Mouse (Mus musculus): Measurements from ENCODE around the gene BC024978.
A peak's percentile ranks its signal among the peaks of the same experiment; 100 is the strongest.

BC024978 gene

GRCm38 (mm10) chr7:27195681-27196611 lies at the start of gene BC024978, which contains the start of gene Snrpa:
Gene BC024978 (plus strand): TSS chr7:27195781.
Gene Snrpa (minus strand): TSS chr7:27196271.
- peak; percentile 94 for DNase-seq

DNA sequence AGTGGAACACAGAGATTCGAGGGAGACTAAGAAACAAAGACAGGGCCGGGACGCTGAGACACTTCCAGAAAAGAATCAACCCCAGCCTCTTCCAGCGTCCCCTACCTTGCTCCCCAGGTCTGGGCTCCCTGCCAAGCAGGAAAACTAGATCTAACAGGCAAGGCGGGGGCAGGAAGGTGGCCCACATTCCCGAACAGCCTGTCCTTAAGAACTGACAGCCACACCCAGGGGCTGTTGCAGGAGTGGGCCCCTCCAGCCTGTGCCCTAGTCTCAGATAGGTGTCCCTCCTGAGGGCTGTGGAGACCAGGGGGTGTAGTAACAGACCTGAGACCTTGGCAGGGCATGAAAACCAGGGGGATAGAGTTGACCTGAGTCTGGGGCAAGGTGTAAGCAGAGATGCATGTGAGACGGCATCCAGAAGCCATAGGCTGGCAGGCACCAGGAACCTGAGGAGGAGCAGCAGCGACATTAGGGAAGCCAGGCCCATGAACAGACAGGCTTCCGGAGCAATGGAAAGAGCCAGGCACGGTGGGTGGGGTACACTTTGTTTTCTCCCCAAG lies 42.3 kb upstream of the BC024978 start, which contains the start of gene Cyp2t4:
TSS of gene Cyp2t4 (plus strand) at position 510 of the 560 bp plus-strand sequence.
- peak; percentile 30 for DNase-seq

GRCm38 (mm10) chr7:27156005-27156404 lies 39.6 kb upstream of the BC024978 start:
- DNase-seq = no peak

DNA sequence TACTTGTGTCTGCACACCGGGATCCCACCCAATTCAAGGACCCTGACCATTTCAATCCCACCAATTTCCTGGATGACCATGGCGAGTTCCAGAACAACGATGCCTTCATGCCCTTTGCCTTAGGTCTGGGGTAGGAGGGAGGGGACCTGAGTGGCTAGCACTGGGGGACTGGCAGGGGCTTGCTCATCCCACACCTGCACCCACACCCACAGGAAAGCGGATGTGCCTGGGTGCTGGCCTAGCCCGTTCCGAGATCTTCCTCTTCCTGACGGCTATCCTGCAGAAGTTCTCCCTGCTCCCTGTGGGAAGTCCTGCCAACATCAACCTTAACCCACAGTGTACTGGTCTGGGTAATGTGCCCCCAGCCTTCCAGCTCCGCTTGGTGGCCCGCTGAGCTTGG lies 37.4 kb upstream of the BC024978 start:
- DNase-seq = no peak

GRCm38 (mm10) chr7:27159256-27159655 lies 36.3 kb upstream of the BC024978 start:
- no peak for DNase-seq

- peak; percentile 88 for DNase-seq
Observed at GRCm38 (mm10) chr7:27159882-27160281, 35.7 kb upstream of the BC024978 start.

- no peak for DNase-seq
Observed at GRCm38 (mm10) chr7:27160921-27161320, 34.7 kb upstream of the BC024978 start.

GRCm38 (mm10) chr7:27161744-27162143 lies 33.8 kb upstream of the BC024978 start:
- no peak for DNase-seq

- DNase-seq = no peak
Observed at GRCm38 (mm10) chr7:27162780-27163449, 32.7 kb upstream of the BC024978 start.

DNA sequence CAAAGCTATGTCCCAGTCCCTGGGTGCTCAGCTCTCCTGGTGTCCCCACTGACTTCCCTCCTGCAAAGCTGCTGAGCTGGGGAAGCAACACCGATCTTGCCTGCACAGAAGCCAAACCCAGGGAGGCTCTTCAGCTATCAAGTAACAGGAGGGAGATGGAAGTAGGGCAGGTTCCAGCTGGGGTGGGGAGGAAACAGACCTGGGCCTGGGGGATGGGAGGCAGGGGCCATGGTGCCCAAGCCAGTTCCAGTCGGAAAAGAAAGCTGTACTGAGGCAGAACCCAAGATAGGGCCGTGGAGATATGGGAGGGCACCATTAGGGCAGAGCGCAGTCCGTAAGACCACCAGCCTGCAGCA lies 32.2 kb upstream of the BC024978 start:
- DNase-seq = no peak

DNA sequence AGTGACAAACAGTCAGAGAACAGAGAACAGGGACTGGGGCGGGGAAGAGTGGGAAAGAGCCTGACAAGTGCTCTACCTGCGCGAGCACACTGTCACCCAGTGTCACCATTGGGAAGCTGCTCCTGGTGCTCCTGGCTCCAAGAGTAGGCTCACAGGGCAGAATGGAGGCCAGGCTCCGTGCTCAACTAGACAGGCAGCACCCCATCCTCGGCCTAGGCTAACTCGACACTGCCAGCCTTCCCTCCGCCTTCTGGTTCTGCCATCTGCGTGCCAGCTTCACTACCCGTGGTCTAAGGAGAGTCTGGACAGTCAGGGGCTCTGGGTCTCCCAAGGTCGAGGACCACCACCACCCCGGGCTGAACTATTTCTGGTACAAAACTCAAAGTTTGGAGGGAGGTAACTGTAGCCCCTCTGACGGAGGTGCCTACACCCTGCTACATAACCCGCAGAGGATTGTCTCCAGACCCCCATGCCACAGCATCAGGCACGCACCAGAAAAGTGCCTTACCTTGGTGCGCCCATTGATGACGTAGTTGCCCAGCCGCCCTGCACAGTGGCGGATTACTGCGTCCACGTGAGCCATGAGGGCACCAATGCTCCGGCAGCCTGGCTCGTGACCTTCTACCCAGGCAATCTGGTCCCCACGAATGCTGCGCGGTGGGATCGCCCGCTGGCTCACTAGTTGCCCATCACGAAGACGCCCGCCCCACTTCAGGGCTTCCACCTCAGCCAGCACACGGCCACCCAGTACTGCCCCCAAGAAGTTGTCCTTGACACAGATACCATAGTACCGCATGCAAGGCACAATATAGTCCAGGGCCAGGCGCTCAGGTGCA lies 31.3 kb upstream of the BC024978 start:
- DNase-seq = peak; percentile 51

- DNase-seq = no peak
Observed at GRCm38 (mm10) chr7:27165007-27165655, 30.4 kb upstream of the BC024978 start.

DNA sequence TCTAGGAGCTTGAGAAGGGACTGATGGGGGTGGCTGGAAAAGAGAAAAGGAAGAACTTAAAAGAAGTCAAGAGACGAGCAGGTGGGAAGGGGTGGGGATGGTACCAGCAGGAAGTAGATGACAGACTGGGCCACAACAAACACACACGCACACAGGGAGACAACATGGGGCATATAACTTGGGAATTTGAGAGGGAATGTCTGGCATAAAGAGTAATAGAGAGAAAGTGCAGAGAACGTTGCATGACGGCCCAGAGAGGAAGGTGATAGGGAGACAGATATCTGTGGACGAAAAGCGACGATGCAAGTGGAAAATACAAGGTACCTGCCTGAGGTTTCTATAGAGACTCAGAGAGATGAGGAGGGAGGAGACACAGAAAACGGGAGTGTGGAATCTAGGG lies 29.9 kb upstream of the BC024978 start:
- no peak for DNase-seq

- DNase-seq = peak; percentile 79
Observed at GRCm38 (mm10) chr7:27166229-27166613, 29.4 kb upstream of the BC024978 start.

- DNase-seq = peak; percentile 98
Observed at GRCm38 (mm10) chr7:27166614-27167474, 28.7 kb upstream of the BC024978 start, which contains the start of gene Egln2. Gene Egln2 (minus strand): TSS chr7:27166802.

GRCm38 (mm10) chr7:27167475-27168094 lies 28.0 kb upstream of the BC024978 start:
- no peak for DNase-seq

DNA sequence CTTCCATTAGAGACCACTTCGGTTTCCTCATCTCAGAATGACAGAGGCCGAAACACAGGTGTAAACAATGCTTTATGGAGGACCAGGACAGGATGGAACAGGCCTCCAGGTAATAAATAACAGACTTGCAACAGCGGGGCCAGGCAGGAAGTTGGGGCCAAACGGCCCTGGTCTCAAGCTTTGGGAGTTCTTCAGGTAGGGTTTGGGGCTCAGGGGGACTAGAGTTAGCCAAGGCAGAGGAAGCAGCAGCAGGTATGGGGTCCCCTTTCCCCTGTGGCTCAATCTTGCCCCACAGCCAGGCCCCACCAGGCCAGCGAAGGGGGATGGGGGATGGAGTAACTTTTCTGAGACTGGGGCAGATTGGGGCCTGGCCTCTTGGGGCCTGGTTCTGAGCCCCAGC lies 27.2 kb upstream of the BC024978 start:
- DNase-seq = no peak

GRCm38 (mm10) chr7:27170981-27171380 lies 24.6 kb upstream of the BC024978 start:
- no peak for DNase-seq

GRCm38 (mm10) chr7:27174496-27174895 lies 21.1 kb upstream of the BC024978 start:
- DNase-seq = no peak

GRCm38 (mm10) chr7:27174896-27175295 lies 20.7 kb upstream of the BC024978 start:
- DNase-seq = no peak

DNA sequence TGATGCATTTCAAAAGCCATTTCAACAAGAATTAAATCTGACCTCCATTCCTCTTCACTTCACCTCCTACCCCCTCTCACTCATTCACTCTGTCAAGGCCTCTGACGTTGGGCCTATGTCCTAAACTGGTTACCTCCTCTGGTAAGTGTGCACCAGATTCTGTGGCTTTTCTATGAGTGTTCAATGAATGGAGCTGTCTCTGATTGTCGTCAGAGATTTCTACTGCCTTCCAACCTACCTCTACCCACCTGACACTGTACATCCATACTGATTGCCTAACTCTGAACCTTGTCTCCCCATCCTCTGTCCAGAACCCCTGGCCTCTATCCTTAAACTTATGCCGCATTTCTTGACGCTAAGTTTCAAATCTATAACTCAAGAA lies 17.6 kb upstream of the BC024978 start:
- no peak for DNase-seq

Data from right cerebral cortex, postnatal 14 days (tissue).